Mouse (Mus musculus) stomach, embryonic 16.5 days (tissue): Measurements from ENCODE around the gene Josd1. TPM values are rescaled to one million over a fixed set of nuclear protein-coding genes. Genes with fewer than 3 reads are reported as not detected.

Experiments used
- ATAC-seq: fragments of 200-750 bp; cut with Nextera tagmentation; 2 replicates; pipeline ENCODE4 v1.8.0; 2017; ENCODE audit warnings: moderate number of reproducible peaks, moderate TSS enrichment; ENCODE audit not compliant: insufficient read depth, low FRiP score
- H3K27ac ChIP-seq: fragments of 300-500 bp; sonication (generic); 2 replicates; pipeline ENCODE4 v1.5.1; 2014; ENCODE audit warnings: low read length
- H3K27me3 ChIP-seq: fragments of 300-500 bp; sonication (generic); 2 replicates; pipeline ENCODE4 v1.6.1; 2014; ENCODE audit warnings: low read length, control low read depth, mixed read lengths; ENCODE audit not compliant: control insufficient read depth, insufficient read depth
- H3K36me3 ChIP-seq: fragments of 300-500 bp; sonication (generic); 2 replicates; pipeline ENCODE4 v1.6.1; 2014; ENCODE audit warnings: low read length; ENCODE audit not compliant: control insufficient read depth, insufficient read depth
- H3K4me1 ChIP-seq: fragments of 300-500 bp; sonication (generic); 2 replicates; pipeline ENCODE4 v1.6.1; 2014; ENCODE audit warnings: low read length, control low read depth, mixed read lengths; ENCODE audit not compliant: control insufficient read depth, insufficient read depth
- H3K4me2 ChIP-seq: fragments of 300-500 bp; sonication (generic); 2 replicates; pipeline ENCODE4 v1.6.1; 2014; ENCODE audit warnings: low read depth, low read length, mixed read lengths
- H3K4me3 ChIP-seq: fragments of 300-500 bp; sonication (generic); replicated peaks from 2 replicates; pipeline ENCODE4 v1.5.1; 2014; ENCODE audit warnings: mild to moderate bottlenecking, low read length
- H3K9ac ChIP-seq: fragments of 300-500 bp; sonication (generic); 2 replicates; pipeline ENCODE4 v1.6.1; 2014; ENCODE audit warnings: low read length
- H3K9me3 ChIP-seq: fragments of 300-500 bp; sonication (generic); replicated peaks from 2 replicates; pipeline ENCODE4 v1.6.1; 2016; ENCODE audit warnings: low read length, control low read depth; ENCODE audit not compliant: control insufficient read depth
- WGBS: fragments of 180-500 bp; shearing (Covaris S2); extraction: QIAGEN DNeasy Blood & Tissue Kit; methylation state at CpG from one replicate; pipeline ENCODE4 v1.1.7; 2014; 5-methylcytosine and 5-hydroxymethylcytosine counted together
- polyA plus RNA-seq: library from polyadenylated mRNA; unstranded; fragments of >200 nt; fragmentation: Nextera tagmentation; extraction: Ambion mirVana; gene quantifications from 2 replicates; pipeline ENCODE4 v1.2.1, GENCODE M21; 2015

Gene Josd1
- polyA plus RNA-seq, result 16.1 and 16.6 TPM in 2 replicates

- peak; percentile 77 for ATAC-seq
- peak within 1 kb of the TSS; percentile 80 for H3K4me2 ChIP-seq
- H3K36me3 ChIP-seq, result no peaks in the 10 kb centered on the region
- H3K4me1 ChIP-seq, result peaks cover 51% of the 10 kb centered on the region
- no peaks in the 10 kb centered on the region for H3K27me3 ChIP-seq
- WGBS, result under 1% methylated on average over 72 of the region's 72 CpGs
- no peaks in the 10 kb centered on the region for H3K9me3 ChIP-seq
- peak within 1 kb of the TSS; percentile 94 for H3K4me3 ChIP-seq
- H3K27ac ChIP-seq, result peak within 1 kb of the TSS; percentile 98
- peak within 1 kb of the TSS; percentile 97 for H3K9ac ChIP-seq
These were observed at the start of gene Josd1 for GRCm38 (mm10) chr15:79687646-79688267. TSS of gene Josd1 (minus strand) at chr15:79687919.

DNA sequence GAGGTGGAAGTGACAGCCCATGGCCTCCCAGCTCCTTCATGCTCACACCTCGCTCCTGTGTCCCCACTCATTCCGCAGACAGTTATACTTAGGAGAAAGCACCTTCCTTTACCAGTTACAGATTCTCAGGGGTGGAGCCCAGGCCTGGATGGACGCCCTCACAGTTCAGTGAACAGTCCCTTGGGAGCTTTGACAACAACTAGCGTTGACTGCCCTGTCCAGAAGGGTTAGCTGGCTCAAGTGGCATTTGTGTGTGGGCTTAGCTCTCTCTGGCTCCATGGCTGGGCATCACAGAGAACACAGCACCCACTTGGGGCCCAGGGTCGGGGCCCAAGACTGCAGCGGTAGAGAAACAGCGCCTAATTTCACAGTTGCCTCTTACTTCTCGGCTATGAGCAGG is 46.6 kb upstream of the Josd1 start:
- Histone ChIP-seq H3K9ac (no peak overlapping the region), H3K27ac (no peak overlapping the region), H3K4me3 (no peak overlapping the region), H3K9me3 (no peaks in the 10 kb centered on the region), H3K4me2 (no peak overlapping the region), H3K4me1 (no peaks in the 10 kb centered on the region; the same call in 1 of the 2 replicates), H3K27me3 (no peaks in the 10 kb centered on the region), H3K36me3 (peaks cover 14% of the 10 kb centered on the region)
- no peak for ATAC-seq
- WGBS, result 87% methylated on average over 8 of the region's 8 CpGs

GRCm38 (mm10) chr15:79733640-79734039 is 45.9 kb upstream of the Josd1 start:
- no peak overlapping the region for H3K9ac ChIP-seq
- no peaks in the 10 kb centered on the region for H3K27me3 ChIP-seq
- WGBS, result 64% methylated on average over 4 of the region's 4 CpGs
- H3K4me3 ChIP-seq, result no peak overlapping the region
- H3K27ac ChIP-seq, result no peak overlapping the region
- H3K4me2 ChIP-seq, result no peak overlapping the region
- H3K9me3 ChIP-seq, result no peaks in the 10 kb centered on the region
- ATAC-seq, result no peak
- peaks cover 8% of the 10 kb centered on the region for H3K36me3 ChIP-seq
- no peaks in the 10 kb centered on the region for H3K4me1 ChIP-seq

- Histone ChIP-seq H3K27me3 (no peaks in the 10 kb centered on the region), H3K9me3 (no peaks in the 10 kb centered on the region), H3K4me1 (no peaks in the 10 kb centered on the region), H3K27ac (no peak overlapping the region), H3K36me3 (peaks cover 4% of the 10 kb centered on the region), H3K4me3 (no peak overlapping the region), H3K9ac (no peak overlapping the region), H3K4me2 (no peak overlapping the region)
- WGBS, result 95% methylated on average over 8 of the region's 8 CpGs
- ATAC-seq, result no peak
These were observed 45.5 kb upstream of the Josd1 start for GRCm38 (mm10) chr15:79733192-79733591.

GRCm38 (mm10) chr15:79731554-79731953 is 43.8 kb upstream of the Josd1 start:
- WGBS, result 84% methylated on average over 7 of the region's 7 CpGs
- ATAC-seq, result no peak
- peaks cover 5% of the 10 kb centered on the region for H3K36me3 ChIP-seq
- no peaks in the 10 kb centered on the region for H3K9me3 ChIP-seq
- H3K4me1 ChIP-seq, result no peaks in the 10 kb centered on the region
- H3K4me2 ChIP-seq, result no peak overlapping the region
- no peaks in the 10 kb centered on the region for H3K27me3 ChIP-seq
- no peak overlapping the region for H3K9ac ChIP-seq
- no peak overlapping the region for H3K27ac ChIP-seq
- H3K4me3 ChIP-seq, result no peak overlapping the region

- Histone ChIP-seq H3K9me3 (no peaks in the 10 kb centered on the region), H3K36me3 (peaks cover 7% of the 10 kb centered on the region), H3K9ac (no peak overlapping the region), H3K4me2 (no peak overlapping the region), H3K27ac (no peak overlapping the region), H3K27me3 (no peaks in the 10 kb centered on the region), H3K4me1 (no peaks in the 10 kb centered on the region), H3K4me3 (no peak overlapping the region)
- 71% methylated on average over 10 of the region's 10 CpGs for WGBS
- ATAC-seq, result no peak
These were observed 41.1 kb upstream of the Josd1 start for GRCm38 (mm10) chr15:79728731-79729388.

GRCm38 (mm10) chr15:79728311-79728710 is 40.6 kb upstream of the Josd1 start:
- WGBS, result 80% methylated on average over 5 of the region's 5 CpGs
- no peaks in the 10 kb centered on the region for H3K4me1 ChIP-seq
- no peak overlapping the region for H3K4me2 ChIP-seq
- H3K9me3 ChIP-seq, result no peaks in the 10 kb centered on the region
- H3K27me3 ChIP-seq, result no peaks in the 10 kb centered on the region
- no peak overlapping the region for H3K4me3 ChIP-seq
- no peak overlapping the region for H3K27ac ChIP-seq
- ATAC-seq, result no peak
- no peak overlapping the region for H3K9ac ChIP-seq
- H3K36me3 ChIP-seq, result peaks cover 7% of the 10 kb centered on the region

DNA sequence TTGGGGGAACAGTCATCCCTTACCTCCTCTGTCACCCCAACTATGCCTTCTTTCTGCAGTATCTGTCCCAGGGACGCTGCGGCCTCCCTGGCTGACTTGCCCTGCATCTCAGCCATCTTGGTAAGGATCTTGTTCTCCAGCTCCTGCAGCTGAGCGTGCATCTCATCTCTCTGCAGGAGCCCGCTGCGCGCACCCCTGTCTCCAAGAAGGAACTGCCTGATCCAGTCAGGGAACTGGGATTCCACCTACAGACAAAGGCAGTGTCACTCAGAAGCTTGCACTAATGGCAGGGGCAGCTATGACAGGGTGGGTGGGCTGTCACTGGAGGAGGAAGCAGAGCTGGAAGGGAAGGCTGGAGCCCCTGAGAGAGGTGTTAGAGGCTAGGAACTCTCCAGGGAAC is 40.1 kb upstream of the Josd1 start:
- Histone ChIP-seq H3K4me2 (no peak overlapping the region), H3K27ac (no peak overlapping the region), H3K9ac (no peak overlapping the region), H3K4me1 (no peaks in the 10 kb centered on the region), H3K36me3 (peaks cover 7% of the 10 kb centered on the region), H3K27me3 (no peaks in the 10 kb centered on the region), H3K4me3 (no peak overlapping the region), H3K9me3 (no peaks in the 10 kb centered on the region)
- WGBS, result 91% methylated on average over 6 of the region's 6 CpGs
- ATAC-seq, result no peak

GRCm38 (mm10) chr15:79725190-79725789 is 37.6 kb upstream of the Josd1 start:
- Histone ChIP-seq H3K36me3 (peaks cover 7% of the 10 kb centered on the region), H3K4me2 (no peak overlapping the region), H3K9ac (no peak overlapping the region), H3K4me1 (no peaks in the 10 kb centered on the region), H3K9me3 (no peaks in the 10 kb centered on the region), H3K27me3 (no peaks in the 10 kb centered on the region), H3K27ac (no peak overlapping the region), H3K4me3 (no peak overlapping the region)
- 87% methylated on average over 11 of the region's 11 CpGs for WGBS
- ATAC-seq, result no peak
